Mouse (Mus musculus): ENCODE data around the gene Ackr2. TPM values are rescaled to one million over a fixed set of nuclear protein-coding genes. Genes with fewer than 3 reads are reported as not detected.

The Ackr2 gene
- polyA plus RNA-seq, 1 experiment: 0.59 TPM

DNA sequence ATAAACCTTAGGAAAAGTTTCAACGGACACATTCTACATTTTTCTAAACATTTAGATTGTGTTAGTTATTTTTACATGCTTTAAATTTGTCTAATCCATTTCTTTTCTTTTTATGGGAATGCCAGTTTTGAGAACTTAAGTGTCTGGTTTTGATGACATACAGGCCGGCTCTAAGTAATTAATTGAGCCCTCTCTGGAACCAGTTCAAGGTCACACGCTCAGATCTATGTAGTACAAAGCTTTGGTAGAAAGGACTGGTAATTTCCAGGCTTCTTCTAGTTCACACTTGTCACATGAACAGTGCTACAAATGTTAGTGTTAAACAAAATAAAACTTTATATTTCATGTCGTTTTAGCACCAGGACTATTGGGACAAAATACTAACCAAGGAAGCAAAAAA lies 33.3 kb upstream of the Ackr2 start:
- no peaks in the 10 kb centered on the region for H3K4me1 ChIP-seq (ENCODE audit: control insufficient read depth, insufficient read depth, low read length)
- H3K36me3 ChIP-seq (ENCODE audit: control insufficient read depth, insufficient read depth, low read length): no peaks in the 10 kb centered on the region
- TF ChIP-seq CTCF (IDR thresholded peaks at IDR 0.05; ENCODE audit: control insufficient read depth, insufficient read depth, insufficient replicate concordance, low read depth, low read length): no peak
- TF ChIP-seq POLR2A (IDR thresholded peaks at IDR 0.05; ENCODE audit: control insufficient read depth, low read depth, low read length): no peak
- H3K27ac ChIP-seq (ENCODE audit: control insufficient read depth, insufficient read depth, low read depth, low read length): no peak overlapping the region
- H3K4me3 ChIP-seq (ENCODE audit: control insufficient read depth, low read depth, low read length): no peak overlapping the region
- H3K27me3 ChIP-seq (ENCODE audit: control insufficient read depth, insufficient read depth, low read length): no peaks in the 10 kb centered on the region

DNA sequence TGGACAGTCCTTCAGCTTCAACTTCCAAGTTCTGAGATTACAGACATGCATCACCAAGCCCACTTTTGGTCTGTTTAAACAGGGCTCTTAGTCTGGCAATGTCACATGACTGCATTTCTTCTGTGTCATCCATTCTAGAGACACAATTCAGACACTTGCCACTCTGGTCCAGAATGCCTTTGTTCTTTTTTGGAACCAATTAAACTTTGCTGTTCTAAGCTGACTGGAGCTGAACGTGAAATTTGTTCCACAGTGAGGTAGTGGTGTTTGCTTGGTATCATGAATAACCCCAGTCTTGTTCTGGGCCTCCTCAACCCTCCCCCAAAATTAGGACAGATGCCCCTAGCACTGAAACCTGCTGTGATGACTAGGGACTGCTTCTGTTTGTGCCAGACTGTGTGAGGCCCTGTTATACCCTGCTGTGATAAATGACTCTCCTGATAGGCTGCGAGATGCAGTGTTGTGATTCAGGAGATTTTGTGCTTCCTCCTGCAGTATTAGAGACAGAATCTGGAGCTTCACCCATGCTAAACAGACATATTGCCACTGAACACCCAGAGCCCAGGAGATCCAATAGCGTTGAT lies 32.6 kb upstream of the Ackr2 start:
- no peak overlapping the region for H3K27ac ChIP-seq (ENCODE audit: control insufficient read depth, insufficient read depth, low read depth, low read length)
- TF ChIP-seq POLR2A (IDR thresholded peaks at IDR 0.05; ENCODE audit: control insufficient read depth, low read depth, low read length) (no peak), CTCF (IDR thresholded peaks at IDR 0.05; ENCODE audit: control insufficient read depth, insufficient read depth, insufficient replicate concordance, low read depth, low read length) (no peak)

DNA sequence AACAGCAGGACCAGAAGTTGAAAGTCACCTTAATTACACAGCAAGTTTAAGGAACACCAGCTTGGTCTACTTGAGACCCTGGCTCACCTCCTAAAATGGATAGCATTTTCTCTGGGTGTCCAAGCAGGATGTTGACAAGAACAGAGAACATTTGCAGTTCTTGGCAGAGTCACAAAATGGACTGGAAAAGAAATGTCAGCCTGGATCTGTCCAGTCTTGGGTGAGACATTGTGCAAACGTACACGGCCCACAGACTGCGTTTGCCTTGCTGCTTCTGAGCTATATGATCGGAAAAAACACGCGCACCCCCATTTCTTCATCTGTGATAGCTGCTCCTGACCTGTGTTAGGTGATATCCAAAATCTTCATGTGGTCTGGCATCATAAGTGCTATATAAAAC lies 30.5 kb upstream of the Ackr2 start:
- no peak overlapping the region for H3K27ac ChIP-seq (ENCODE audit: control insufficient read depth, insufficient read depth, low read depth, low read length)
- no peak overlapping the region for H3K4me3 ChIP-seq (ENCODE audit: control insufficient read depth, low read depth, low read length)

More for the DNA sequence above, 32.6 kb upstream of the Ackr2 start:
- Histone ChIP-seq H3K36me3 (ENCODE audit: control insufficient read depth, insufficient read depth, low read length) (no peaks in the 10 kb centered on the region), H3K27me3 (ENCODE audit: control insufficient read depth, insufficient read depth, low read length) (no peaks in the 10 kb centered on the region), H3K4me3 (ENCODE audit: control insufficient read depth, low read depth, low read length) (no peak overlapping the region), H3K4me1 (ENCODE audit: control insufficient read depth, insufficient read depth, low read length) (no peaks in the 10 kb centered on the region)

DNA sequence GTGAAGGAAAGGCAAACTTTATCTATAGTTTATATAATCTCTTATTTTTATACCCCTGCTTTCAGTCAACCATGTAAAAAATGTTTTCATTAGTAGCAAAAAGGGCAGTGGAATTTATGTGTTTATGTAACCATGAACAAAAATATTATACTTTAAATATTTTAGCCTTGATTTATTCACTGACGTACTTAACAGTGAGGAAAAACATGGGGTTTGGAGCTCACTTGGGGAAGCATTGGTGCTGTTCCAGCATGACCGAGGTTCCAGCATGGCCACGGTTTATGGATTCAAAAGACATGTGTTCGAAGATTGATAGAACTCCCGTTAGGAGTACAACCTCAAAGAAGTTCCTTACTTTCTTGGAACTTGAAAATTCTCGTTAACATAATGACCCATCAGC lies 29.9 kb upstream of the Ackr2 start:
- Histone ChIP-seq H3K27ac (ENCODE audit: control insufficient read depth, insufficient read depth, low read depth, low read length) (no peak overlapping the region), H3K36me3 (ENCODE audit: control insufficient read depth, insufficient read depth, low read length) (no peaks in the 10 kb centered on the region), H3K27me3 (ENCODE audit: control insufficient read depth, insufficient read depth, low read length) (no peaks in the 10 kb centered on the region), H3K4me1 (ENCODE audit: control insufficient read depth, insufficient read depth, low read length) (no peaks in the 10 kb centered on the region), H3K4me3 (ENCODE audit: control insufficient read depth, low read depth, low read length) (no peak overlapping the region)
- TF ChIP-seq CTCF (IDR thresholded peaks at IDR 0.05; ENCODE audit: control insufficient read depth, insufficient read depth, insufficient replicate concordance, low read depth, low read length) (no peak), POLR2A (IDR thresholded peaks at IDR 0.05; ENCODE audit: control insufficient read depth, low read depth, low read length) (no peak)

More for the DNA sequence above, 30.5 kb upstream of the Ackr2 start:
- no peaks in the 10 kb centered on the region for H3K27me3 ChIP-seq (ENCODE audit: control insufficient read depth, insufficient read depth, low read length)
- TF ChIP-seq POLR2A (IDR thresholded peaks at IDR 0.05; ENCODE audit: control insufficient read depth, low read depth, low read length) (no peak), CTCF (IDR thresholded peaks at IDR 0.05; ENCODE audit: control insufficient read depth, insufficient read depth, insufficient replicate concordance, low read depth, low read length) (no peak)
- H3K4me1 ChIP-seq (ENCODE audit: control insufficient read depth, insufficient read depth, low read length): no peaks in the 10 kb centered on the region
- no peaks in the 10 kb centered on the region for H3K36me3 ChIP-seq (ENCODE audit: control insufficient read depth, insufficient read depth, low read length)

DNA sequence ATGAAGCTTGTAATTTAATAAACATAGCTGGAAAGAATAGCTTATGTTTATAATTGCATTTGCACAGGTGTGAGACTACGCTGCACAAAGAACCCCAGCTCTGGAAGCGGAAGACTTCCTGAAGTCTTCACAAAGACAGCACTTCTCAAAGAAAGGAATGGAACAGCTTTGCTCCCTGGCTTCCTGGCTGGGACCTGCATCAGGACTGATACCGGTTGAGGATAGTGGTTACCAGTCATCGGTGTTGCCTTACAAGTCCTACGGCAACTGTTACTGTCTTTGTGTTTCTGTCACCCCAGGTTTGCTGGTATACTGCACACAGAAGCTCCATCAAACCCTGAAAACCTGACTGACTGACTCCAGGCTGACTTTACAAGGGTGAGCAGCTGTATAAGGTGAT lies 28.7 kb upstream of the Ackr2 start:
- TF ChIP-seq CTCF (IDR thresholded peaks at IDR 0.05; ENCODE audit: control insufficient read depth, insufficient read depth, insufficient replicate concordance, low read depth, low read length) (no peak), POLR2A (IDR thresholded peaks at IDR 0.05; ENCODE audit: control insufficient read depth, low read depth, low read length) (no peak)
- Histone ChIP-seq H3K27ac (ENCODE audit: control insufficient read depth, insufficient read depth, low read depth, low read length) (no peak overlapping the region), H3K4me3 (ENCODE audit: control insufficient read depth, low read depth, low read length) (no peak overlapping the region), H3K27me3 (ENCODE audit: control insufficient read depth, insufficient read depth, low read length) (no peaks in the 10 kb centered on the region), H3K4me1 (ENCODE audit: control insufficient read depth, insufficient read depth, low read length) (no peaks in the 10 kb centered on the region), H3K36me3 (ENCODE audit: control insufficient read depth, insufficient read depth, low read length) (no peaks in the 10 kb centered on the region)

DNA sequence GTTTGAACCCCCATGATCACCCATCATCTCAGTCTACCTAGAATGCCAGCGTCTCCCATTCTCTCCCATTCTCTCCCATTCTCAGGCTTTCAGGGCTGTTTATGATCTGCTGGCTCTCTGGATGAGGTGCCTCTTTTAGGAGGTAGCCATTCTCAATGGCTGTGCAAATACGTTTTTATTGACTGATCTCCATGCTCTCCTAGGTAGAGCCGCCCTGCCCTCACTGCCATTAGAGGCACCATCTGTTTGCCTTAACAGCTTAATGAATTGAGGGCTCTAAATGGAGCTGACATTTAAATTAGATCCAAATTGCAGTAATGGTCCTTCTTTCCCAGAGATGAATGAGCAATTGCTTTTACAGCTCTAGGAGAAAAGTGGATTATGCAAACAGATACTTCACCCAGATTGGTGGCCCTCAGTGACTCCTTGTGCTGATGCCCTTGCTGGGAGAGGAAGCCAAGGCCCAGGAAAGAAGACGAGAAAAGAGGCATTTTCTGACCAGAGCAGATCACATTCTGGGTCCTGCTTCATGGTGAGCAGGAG lies 28.1 kb upstream of the Ackr2 start:
- no peaks in the 10 kb centered on the region for H3K4me1 ChIP-seq (ENCODE audit: control insufficient read depth, insufficient read depth, low read length)
- H3K4me3 ChIP-seq (ENCODE audit: control insufficient read depth, low read depth, low read length): no peak overlapping the region
- no peaks in the 10 kb centered on the region for H3K27me3 ChIP-seq (ENCODE audit: control insufficient read depth, insufficient read depth, low read length)
- no peak for TF ChIP-seq POLR2A (IDR thresholded peaks at IDR 0.05; ENCODE audit: control insufficient read depth, low read depth, low read length)
- TF ChIP-seq CTCF (IDR thresholded peaks at IDR 0.05; ENCODE audit: control insufficient read depth, insufficient read depth, insufficient replicate concordance, low read depth, low read length): no peak
- H3K27ac ChIP-seq (ENCODE audit: control insufficient read depth, insufficient read depth, low read depth, low read length): no peak overlapping the region
- H3K36me3 ChIP-seq (ENCODE audit: control insufficient read depth, insufficient read depth, low read length): no peaks in the 10 kb centered on the region

DNA sequence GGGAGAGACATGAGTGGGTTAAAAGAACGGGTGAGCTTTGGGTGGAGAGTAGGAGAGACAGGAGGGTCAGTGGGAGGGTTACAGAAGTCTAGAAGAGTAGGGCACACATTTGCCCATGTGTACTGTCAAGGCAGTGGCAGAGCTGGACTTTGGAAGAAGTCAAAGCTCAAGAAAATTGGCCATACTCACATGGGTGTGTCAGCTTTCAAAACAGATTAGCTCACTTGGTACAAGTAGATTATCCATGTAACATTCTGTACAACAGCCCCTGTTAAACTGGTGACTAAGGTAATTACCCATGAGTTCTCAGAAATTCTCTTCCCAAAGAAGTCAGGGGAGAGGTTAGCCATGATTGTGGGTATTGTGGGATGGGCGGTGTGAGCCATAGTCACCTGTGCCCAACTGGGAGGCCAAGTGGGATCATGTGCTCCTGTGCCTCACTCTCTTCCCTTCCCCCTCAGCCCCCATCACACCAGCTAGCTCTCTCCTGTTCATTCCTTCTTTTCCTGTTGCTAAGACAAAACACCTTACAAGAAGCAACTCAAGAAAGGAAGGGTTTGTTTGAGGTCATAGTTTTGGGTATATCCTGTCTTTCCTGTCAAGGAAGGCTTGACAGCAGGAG lies 26.0 kb upstream of the Ackr2 start:
- H3K4me3 ChIP-seq (ENCODE audit: control insufficient read depth, low read depth, low read length): no peak overlapping the region
- no peaks in the 10 kb centered on the region for H3K27me3 ChIP-seq (ENCODE audit: control insufficient read depth, insufficient read depth, low read length)
- no peaks in the 10 kb centered on the region for H3K36me3 ChIP-seq (ENCODE audit: control insufficient read depth, insufficient read depth, low read length)
- no peak for TF ChIP-seq CTCF (IDR thresholded peaks at IDR 0.05; ENCODE audit: control insufficient read depth, insufficient read depth, insufficient replicate concordance, low read depth, low read length)
- no peak for TF ChIP-seq POLR2A (IDR thresholded peaks at IDR 0.05; ENCODE audit: control insufficient read depth, low read depth, low read length)
- H3K4me1 ChIP-seq (ENCODE audit: control insufficient read depth, insufficient read depth, low read length): no peaks in the 10 kb centered on the region
- no peak overlapping the region for H3K27ac ChIP-seq (ENCODE audit: control insufficient read depth, insufficient read depth, low read depth, low read length)
